ENCODE assay signal across 8 mouse cellular contexts in the genomic region with DNA sequence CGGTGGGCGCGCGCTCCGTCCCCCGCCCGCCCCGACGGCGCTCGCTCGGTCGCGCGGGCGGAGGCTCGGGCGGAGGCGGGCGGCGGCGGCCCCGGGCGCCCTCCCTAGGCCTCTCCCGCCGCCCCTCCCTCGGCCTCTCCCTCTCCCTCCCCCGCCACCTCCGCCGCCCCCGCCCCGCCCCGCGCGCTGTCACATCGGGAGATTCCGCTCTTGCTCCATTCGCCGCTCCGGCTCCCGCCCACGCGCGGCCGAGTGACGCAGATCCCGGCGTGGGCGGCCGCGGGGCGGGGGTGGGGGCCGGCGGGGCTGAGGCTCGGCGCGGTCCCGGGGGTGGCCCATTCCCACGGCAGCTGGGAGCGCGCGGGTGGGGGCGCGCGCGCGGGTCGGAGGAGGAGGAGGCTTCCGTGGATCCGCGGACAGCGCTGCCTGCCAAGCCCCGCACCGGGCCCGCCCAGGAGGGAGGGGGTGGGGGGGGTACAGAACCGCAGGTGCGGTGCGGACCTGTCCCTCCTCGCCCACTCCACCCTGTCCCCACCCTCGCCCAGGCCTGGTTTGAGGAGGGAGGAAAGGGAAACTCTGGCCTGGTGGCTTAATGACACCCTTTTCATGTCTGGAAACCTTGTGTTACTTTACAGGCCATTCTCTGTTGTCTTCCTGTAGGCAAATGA. TPM values are rescaled to one million over a fixed set of nuclear protein-coding genes. Genes with fewer than 3 reads are reported as not detected.
DNase-seq lines count a peak whose midpoint lies in the region; ATAC-seq lines count a peak whose summit lies in the region.

Gene Nab1 (minus strand): TSS at position 366 of the 668 bp plus-strand sequence.

- peak; percentile 91 for ATAC-seq in hindbrain, embryonic 11.5 days (ENCODE audit: low FRiP score)

- no peaks in the 10 kb centered on the region for H3K4me1 ChIP-seq in hindbrain, embryonic 11.5 days (replicated peaks; ENCODE audit: control insufficient read depth, insufficient read depth, low read length)

- peak; percentile 75 for DNase-seq in MN1 (ENCODE audit: low spot score)
- DNase-seq in cerebellum, adult 8-10 months, result peak; percentile 78
- peak; percentile 54 to 67 for DNase-seq in frontal cortex, postnatal 10 days (ENCODE audit: low spot score in 2 of 2)
- peak; percentile 63 for DNase-seq in hindbrain, embryonic 11.5 days (ENCODE audit: low spot score)
- peak; percentile 40 to 44 for DNase-seq in layer of hippocampus, postnatal 25 days (ENCODE audit: extremely low spot score in 1 of 2, low spot score in 1 of 2)
- peak; percentile 71 for DNase-seq in lung, postnatal 25 days (ENCODE audit: low spot score)
- DNase-seq in retina, adult 2 months (ENCODE audit: low read depth, low spot score), result peak; percentile 69
- peak; percentile 74 for DNase-seq in thymus, postnatal 25 days

- H3K9me3 ChIP-seq in hindbrain, embryonic 11.5 days (ENCODE audit: control insufficient read depth, low read length), result no peaks in the 10 kb centered on the region

- H3K9ac ChIP-seq in hindbrain, embryonic 11.5 days (ENCODE audit: low read depth, low read length), result peak within 1 kb of the TSS; percentile 79

- H3K27ac ChIP-seq in hindbrain, embryonic 11.5 days (ENCODE audit: low read depth, low read length), result peak within 1 kb of the TSS; percentile 56; the same call in 1 of the 2 replicates

- H3K36me3 ChIP-seq in hindbrain, embryonic 11.5 days (ENCODE audit: control insufficient read depth, insufficient read depth, low read length), result no peaks in the 10 kb centered on the region

- peak within 1 kb of the TSS; percentile 76 for H3K4me2 ChIP-seq in hindbrain, embryonic 11.5 days (replicated peaks; ENCODE audit: low read depth, low read length)

- WGBS in hindbrain, embryonic 11.5 days, result 1% methylated on average over 9 of the region's 80 CpGs

- H3K4me3 ChIP-seq in hindbrain, embryonic 11.5 days (ENCODE audit: low read depth, low read length), result peak within 1 kb of the TSS; percentile 59

- H3K27me3 ChIP-seq in hindbrain, embryonic 11.5 days (ENCODE audit: control insufficient read depth, insufficient read depth, low read length), result no peaks in the 10 kb centered on the region

RNA-seq across cellular contexts. Expression of gene Nab1, which starts in this region (rescaled TPM):
- polyA plus RNA-seq in hindbrain, embryonic 11.5 days (2014; fragmentation: Nextera tagmentation; extraction: Ambion mirVana), result 9.2 and 10.0 TPM in 2 replicates
- total RNA-seq in layer of hippocampus, postnatal 25 days (2021), result 10 to 100 TPM; 24.5 TPM

Comparison
In these comparisons a context has a peak if more than half of its experiments do, and no peak if none do; other contexts are left out.
1. Peak in every context shown above with its lines: DNase-seq, ATAC-seq, H3K4me3 ChIP-seq and H3K27ac ChIP-seq.